Mouse (Mus musculus) intestine, embryonic 14.5 days (tissue): Measurements from ENCODE around the gene Chga. TPM values are rescaled to one million over a fixed set of nuclear protein-coding genes. Genes with fewer than 3 reads are reported as not detected.

Experiments
- ATAC-seq: fragments of 200-750 bp; cut with Nextera tagmentation; replicated peaks from 2 replicates; pipeline ENCODE4 v1.8.0; 2017; ENCODE audit warnings: low read depth, moderate number of reproducible peaks, moderate TSS enrichment, moderate library complexity; ENCODE audit not compliant: low FRiP score, low TSS enrichment
- DNase-seq: peaks from one replicate; pipeline ENCODE4 v3.0.0-alpha.2; 2018; ENCODE audit warnings: low spot score
- H3K27ac ChIP-seq: fragments of 300-500 bp; sonication (generic); 2 replicates; pipeline ENCODE4 v1.5.1; 2014; ENCODE audit warnings: low read depth, mild to moderate bottlenecking, control low read depth
- H3K27me3 ChIP-seq: fragments of 300-500 bp; sonication (generic); replicated peaks from 2 replicates; pipeline ENCODE4 v1.6.1; 2014; ENCODE audit warnings: low read length, control low read depth; ENCODE audit not compliant: control insufficient read depth, insufficient read depth
- H3K36me3 ChIP-seq: fragments of 300-500 bp; sonication (generic); 2 replicates; pipeline ENCODE4 v1.6.1; 2014; ENCODE audit warnings: low read length, control low read depth; ENCODE audit not compliant: control insufficient read depth, insufficient read depth
- H3K4me1 ChIP-seq: fragments of 300-500 bp; sonication (generic); replicated peaks from 2 replicates; pipeline ENCODE4 v1.6.1; 2014; ENCODE audit warnings: low read length, control low read depth, mixed read lengths; ENCODE audit not compliant: control insufficient read depth, insufficient read depth
- H3K4me2 ChIP-seq: fragments of 300-500 bp; sonication (generic); 2 replicates; pipeline ENCODE4 v1.6.1; 2014; ENCODE audit warnings: low read length
- H3K4me3 ChIP-seq: fragments of 300-500 bp; sonication (generic); 2 replicates; pipeline ENCODE4 v1.5.1; 2014; ENCODE audit warnings: low read depth, low read length, control low read depth, mixed read lengths
- H3K9ac ChIP-seq: fragments of 300-500 bp; sonication (generic); 2 replicates; pipeline ENCODE4 v1.6.1; 2014; ENCODE audit warnings: mild to moderate bottlenecking, low read length
- H3K9me3 ChIP-seq: fragments of 300-500 bp; sonication (generic); 2 replicates; pipeline ENCODE4 v1.6.1; 2016; ENCODE audit warnings: low read length, control low read depth; ENCODE audit not compliant: control insufficient read depth
- WGBS: fragments of 180-500 bp; shearing (Covaris S2); extraction: QIAGEN DNeasy Blood & Tissue Kit; methylation state at CpG from one replicate; pipeline ENCODE4 v1.1.7; 2014; 5-methylcytosine and 5-hydroxymethylcytosine counted together
- polyA plus RNA-seq: library from polyadenylated mRNA; unstranded; fragments of >200 nt; fragmentation: Nextera tagmentation; extraction: Ambion mirVana; gene quantifications from 2 replicates; pipeline ENCODE4 v1.2.1, GENCODE M21; 2014

The Chga gene
- 7.0 and 14.3 TPM in 2 replicates for polyA plus RNA-seq

DNA sequence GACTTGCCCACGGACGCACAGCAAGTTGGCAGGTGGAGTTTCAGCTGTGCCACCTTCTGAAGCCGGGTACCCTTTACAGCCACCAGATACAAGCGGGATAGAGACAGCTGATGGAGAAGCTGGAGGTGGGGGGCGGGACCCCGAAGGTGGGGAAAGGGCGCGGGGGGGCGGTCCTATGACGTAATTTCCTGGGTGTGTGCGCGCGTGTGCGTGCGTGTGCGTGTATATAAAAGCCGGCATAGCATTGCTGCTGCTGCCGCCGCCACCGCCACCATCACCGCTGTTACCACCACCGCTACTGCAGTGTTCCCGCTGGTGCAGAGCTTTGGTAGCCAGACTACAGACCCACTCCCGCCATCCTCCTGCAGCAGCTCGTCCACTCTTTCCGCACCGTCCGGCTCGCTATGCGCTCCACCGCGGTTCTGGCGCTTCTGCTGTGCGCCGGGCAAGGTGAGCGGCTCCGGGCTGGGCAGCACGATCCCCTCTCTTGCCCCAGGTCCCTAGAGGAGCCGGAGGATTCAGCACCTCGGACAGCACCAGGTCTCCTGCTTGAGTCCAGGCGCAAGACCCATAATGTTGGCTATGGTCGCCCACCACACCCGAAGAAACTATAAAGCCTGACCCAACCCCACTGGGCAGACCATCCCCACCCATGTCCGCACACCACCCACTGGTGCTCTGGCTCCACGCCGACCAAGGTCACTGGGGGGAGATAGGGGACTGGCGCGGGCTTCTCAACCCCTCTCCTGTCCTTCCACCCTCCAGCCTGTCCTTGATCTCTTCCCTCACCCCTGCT, at the start of gene Chga:
TSS of gene Chga (plus strand) at position 249 of the 796 bp plus-strand sequence.
- no peaks in the 10 kb centered on the region for H3K36me3 ChIP-seq
- H3K4me3 ChIP-seq, result peak within 1 kb of the TSS; percentile 22
- no peak within 1 kb of the TSS for H3K27ac ChIP-seq
- no peaks in the 10 kb centered on the region for H3K4me1 ChIP-seq
- peak; percentile 75 for ATAC-seq
- 3% methylated on average over 48 of the region's 48 CpGs for WGBS
- H3K9me3 ChIP-seq, result no peaks in the 10 kb centered on the region
- peak; percentile 96 for DNase-seq
- H3K4me2 ChIP-seq, result peak within 1 kb of the TSS; percentile 36
- H3K9ac ChIP-seq, result no peak within 1 kb of the TSS
- H3K27me3 ChIP-seq, result peaks cover 24% of the 10 kb centered on the region

DNA sequence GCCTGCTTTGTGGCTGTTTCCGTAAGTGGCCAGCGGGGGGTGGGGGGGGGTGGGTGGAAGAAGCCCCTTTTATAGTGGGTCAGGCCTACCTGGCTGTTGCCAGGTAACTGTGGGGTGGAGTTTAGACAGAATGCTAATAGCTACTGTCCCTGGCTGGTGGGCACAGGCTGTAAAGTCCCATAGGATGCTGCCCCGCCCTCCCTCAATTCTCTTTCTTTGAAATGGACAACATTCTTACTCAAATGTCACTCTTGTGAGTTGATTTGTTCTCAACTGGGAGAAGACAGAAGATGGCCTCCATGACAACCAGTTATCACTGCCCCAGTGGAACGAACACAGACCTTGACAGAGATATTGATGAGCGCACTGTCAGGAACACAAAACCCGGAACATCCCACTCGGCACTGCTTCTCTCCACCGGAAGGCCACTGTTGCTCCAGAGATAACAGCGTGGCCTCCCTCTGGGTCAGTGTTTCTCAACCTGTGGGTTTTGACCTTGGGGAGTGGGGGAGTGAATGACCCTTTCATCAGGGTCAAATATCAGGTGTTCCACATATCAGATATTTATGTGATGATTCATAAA, 49.5 kb upstream of the Chga start:
- Histone ChIP-seq H3K4me2 (no peak overlapping the region), H3K27me3 (no peaks in the 10 kb centered on the region), H3K9ac (no peak overlapping the region), H3K9me3 (no peaks in the 10 kb centered on the region), H3K36me3 (no peaks in the 10 kb centered on the region), H3K27ac (no peak overlapping the region), H3K4me3 (no peak overlapping the region), H3K4me1 (no peaks in the 10 kb centered on the region)
- 71% methylated on average over 9 of the region's 9 CpGs for WGBS
- no peak for DNase-seq
- no peak for ATAC-seq

GRCm38 (mm10) chr12:102505949-102506348, 48.8 kb upstream of the Chga start:
- H3K9me3 ChIP-seq, result no peaks in the 10 kb centered on the region
- no peak overlapping the region for H3K4me3 ChIP-seq
- WGBS, result 93% methylated on average over 7 of the region's 7 CpGs
- no peaks in the 10 kb centered on the region for H3K4me1 ChIP-seq
- no peaks in the 10 kb centered on the region for H3K36me3 ChIP-seq
- H3K27ac ChIP-seq, result no peak overlapping the region
- ATAC-seq (no peak), DNase-seq (no peak)
- H3K9ac ChIP-seq, result no peak overlapping the region
- no peak overlapping the region for H3K4me2 ChIP-seq
- no peaks in the 10 kb centered on the region for H3K27me3 ChIP-seq

GRCm38 (mm10) chr12:102511363-102511762, 43.4 kb upstream of the Chga start:
- whole genome bisulfite sequencing, result 45% methylated on average over 3 of the region's 3 CpGs
- DNase-seq, result no peak

DNA sequence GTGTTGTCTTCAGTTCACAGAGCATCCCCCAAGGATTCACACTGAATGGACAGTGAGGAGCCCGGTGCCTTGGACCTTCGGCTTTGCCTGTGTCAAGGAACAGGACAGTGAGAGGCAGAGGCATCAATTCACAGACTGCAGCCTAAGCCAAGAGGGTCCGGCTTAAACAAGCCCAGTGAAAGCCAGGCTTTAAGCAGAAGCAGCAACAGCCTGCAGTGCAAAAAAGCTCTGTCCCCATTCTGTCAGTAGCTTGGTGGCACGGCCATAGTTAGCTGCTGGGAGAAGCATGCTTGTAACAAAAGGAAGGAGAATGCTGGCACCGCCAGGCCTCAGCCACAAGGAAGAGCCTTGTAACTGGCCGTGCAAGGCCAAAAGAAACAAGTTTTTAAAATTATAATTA, 40.6 kb upstream of the Chga start:
- H3K9ac ChIP-seq, result no peak overlapping the region
- no peaks in the 10 kb centered on the region for H3K36me3 ChIP-seq
- no peak overlapping the region for H3K4me3 ChIP-seq
- 79% methylated on average over 6 of the region's 6 CpGs for WGBS
- ATAC-seq, result no peak
- no peaks in the 10 kb centered on the region for H3K9me3 ChIP-seq
- no peaks in the 10 kb centered on the region for H3K4me1 ChIP-seq
- no peak overlapping the region for H3K4me2 ChIP-seq
- no peak overlapping the region for H3K27ac ChIP-seq
- DNase-seq, result no peak
- no peaks in the 10 kb centered on the region for H3K27me3 ChIP-seq

More at GRCm38 (mm10) chr12:102511363-102511762, 43.4 kb upstream of the Chga start:
- ATAC-seq, result no peak
- Histone ChIP-seq H3K4me2 (no peak overlapping the region), H3K36me3 (no peaks in the 10 kb centered on the region), H3K27ac (no peak overlapping the region), H3K4me1 (no peaks in the 10 kb centered on the region), H3K4me3 (no peak overlapping the region), H3K9ac (no peak overlapping the region), H3K9me3 (no peaks in the 10 kb centered on the region), H3K27me3 (no peaks in the 10 kb centered on the region)

GRCm38 (mm10) chr12:102514751-102515150, 40.0 kb upstream of the Chga start:
- 88% methylated on average over 6 of the region's 6 CpGs for WGBS
- DNase-seq, result no peak
- no peaks in the 10 kb centered on the region for H3K36me3 ChIP-seq
- no peak overlapping the region for H3K4me3 ChIP-seq
- no peak overlapping the region for H3K9ac ChIP-seq
- H3K9me3 ChIP-seq, result no peaks in the 10 kb centered on the region
- no peak overlapping the region for H3K4me2 ChIP-seq
- no peaks in the 10 kb centered on the region for H3K4me1 ChIP-seq
- H3K27me3 ChIP-seq, result no peaks in the 10 kb centered on the region
- no peak overlapping the region for H3K27ac ChIP-seq
- no peak for ATAC-seq

- Histone ChIP-seq H3K27me3 (no peaks in the 10 kb centered on the region), H3K4me3 (no peak overlapping the region), H3K27ac (no peak overlapping the region), H3K36me3 (no peaks in the 10 kb centered on the region), H3K4me2 (no peak overlapping the region), H3K4me1 (no peaks in the 10 kb centered on the region), H3K9ac (no peak overlapping the region), H3K9me3 (no peaks in the 10 kb centered on the region)
- 78% methylated on average over 4 of the region's 4 CpGs for WGBS
- ATAC-seq (no peak), DNase-seq (no peak)
These were observed 38.6 kb upstream of the Chga start for GRCm38 (mm10) chr12:102516151-102516550.

- no peak overlapping the region for H3K9ac ChIP-seq
- no peaks in the 10 kb centered on the region for H3K27me3 ChIP-seq
- H3K4me2 ChIP-seq, result no peak overlapping the region
- no peak overlapping the region for H3K27ac ChIP-seq
- peaks cover 6% of the 10 kb centered on the region; the same call in 1 of the 2 replicates for H3K4me1 ChIP-seq
- 77% methylated on average over 13 of the region's 13 CpGs for WGBS
- no peak overlapping the region for H3K4me3 ChIP-seq
- DNase-seq, result no peak
- H3K9me3 ChIP-seq, result no peaks in the 10 kb centered on the region
- H3K36me3 ChIP-seq, result no peaks in the 10 kb centered on the region
- no peak for ATAC-seq
These were observed 37.1 kb upstream of the Chga start for GRCm38 (mm10) chr12:102517647-102518046.
